Mouse (Mus musculus): ENCODE measurements at regions not wholly inside any gene's neighbourhood (a gene's known extent, or its start where the extent isn't known, plus 50 kb on each side); places are given as distances from the start of the nearest gene placed in this dataset.
"Not testable (repeated sequence)": the region's sequence is repeated elsewhere in the genome, so short reads cannot be mapped to it uniquely, and the experiment has no call there.

DNA sequence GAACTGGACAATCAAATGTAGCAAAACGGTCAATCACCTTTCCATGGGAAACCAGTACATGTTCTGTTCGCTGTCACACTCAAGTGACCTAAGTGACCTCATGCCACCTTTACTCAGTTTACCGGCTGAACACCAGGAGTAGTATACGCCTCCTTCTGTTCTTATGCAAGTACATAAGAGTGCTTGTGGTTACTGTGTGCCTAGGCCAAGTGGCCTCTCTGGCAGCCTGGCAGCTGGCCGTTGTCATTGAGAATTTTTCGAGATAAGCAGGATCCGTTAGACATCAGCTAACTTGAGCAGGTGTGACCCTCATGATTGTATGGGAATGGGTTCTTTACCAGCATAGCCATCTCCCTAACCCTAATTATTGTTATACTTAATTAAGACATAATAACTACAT, 167.5 kb downstream of the Tomm20 start:
- no peak for DNase-seq (ENCODE audit: low spot score in 2 of 2)

DNA sequence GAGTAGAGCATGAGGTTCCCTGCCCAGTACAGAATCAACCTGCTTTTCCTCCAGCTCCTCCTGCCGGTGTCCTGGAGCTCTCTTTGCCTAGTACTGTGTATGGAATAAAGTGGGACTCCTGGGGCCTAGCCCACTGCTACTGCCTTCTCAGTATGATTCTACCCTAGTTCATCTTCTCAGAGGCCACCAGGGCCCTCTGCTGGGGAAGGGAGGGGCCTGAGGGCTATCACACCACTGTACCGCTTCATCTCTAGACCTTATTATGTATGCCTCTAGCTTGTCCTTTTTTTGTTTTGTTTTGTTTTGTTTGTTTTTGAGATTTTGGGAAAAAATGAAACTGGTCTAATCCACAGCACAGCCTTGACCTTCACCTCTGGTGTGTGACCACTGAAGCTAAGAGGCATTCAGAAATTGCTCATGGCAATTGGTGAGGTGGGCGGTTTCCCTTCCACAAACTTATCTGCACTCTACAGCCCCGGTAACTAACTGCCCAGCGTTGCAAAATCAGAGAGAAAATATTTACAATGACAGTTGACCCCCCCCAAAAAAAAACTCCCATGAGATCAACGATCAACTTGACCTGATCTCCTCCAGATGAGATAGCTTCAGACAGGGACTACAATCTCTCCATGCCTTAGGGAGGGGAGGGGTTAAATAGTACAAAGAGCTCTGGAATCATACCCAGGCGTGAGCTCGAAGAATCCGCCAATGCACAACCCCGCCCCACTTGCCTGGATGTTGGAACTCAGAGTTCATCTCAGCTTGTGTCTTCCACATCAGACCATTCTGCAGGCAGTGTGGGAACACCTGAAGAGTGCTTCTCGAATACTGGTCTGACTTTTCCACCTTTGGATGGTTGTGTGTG, 168.8 kb downstream of the Tomm20 start:
- no peak for DNase-seq (ENCODE audit: low spot score in 2 of 2)

DNA sequence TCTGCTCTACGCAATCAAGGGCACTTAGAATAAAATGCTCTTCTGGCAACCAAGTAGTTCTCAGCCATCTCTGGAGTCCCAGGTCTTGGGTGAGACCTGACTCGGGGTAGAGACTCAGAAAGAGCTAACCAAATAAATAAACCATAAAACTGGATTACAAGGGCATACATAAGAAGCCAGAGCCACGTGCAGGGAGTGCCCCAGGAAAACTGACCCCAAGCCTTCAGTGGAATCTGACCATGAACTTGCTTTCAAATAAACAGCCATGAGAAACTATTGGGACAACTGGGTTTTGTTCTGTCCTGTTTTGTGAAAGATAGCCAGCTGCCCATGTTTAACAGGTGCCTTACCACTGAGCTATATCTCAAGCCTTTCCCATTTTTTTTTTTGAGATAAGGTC, 170.3 kb downstream of the Tomm20 start:
- DNase-seq (ENCODE audit: low spot score in 2 of 2): no peak

DNA sequence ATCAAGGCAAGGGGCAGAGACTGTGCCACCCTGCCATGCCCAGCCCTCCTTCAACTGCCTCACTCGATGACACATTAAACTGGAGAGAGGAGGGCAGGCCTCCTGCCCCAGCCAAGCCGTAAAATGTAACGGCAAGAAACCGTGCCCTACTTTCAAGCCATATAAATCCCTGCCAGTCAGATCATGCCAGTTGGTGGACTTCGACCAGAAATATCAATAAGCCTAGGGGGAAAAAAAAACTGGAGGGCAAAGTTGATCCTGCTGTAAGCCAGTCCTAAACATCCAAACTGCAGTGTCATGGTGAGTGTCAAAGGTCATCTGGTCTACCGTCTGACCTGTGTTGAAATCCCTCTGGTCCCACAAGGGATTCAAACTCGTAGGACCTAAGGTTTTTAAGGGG, 170.8 kb downstream of the Tomm20 start:
- DNase-seq (ENCODE audit: low spot score in 2 of 2): no peak

DNA sequence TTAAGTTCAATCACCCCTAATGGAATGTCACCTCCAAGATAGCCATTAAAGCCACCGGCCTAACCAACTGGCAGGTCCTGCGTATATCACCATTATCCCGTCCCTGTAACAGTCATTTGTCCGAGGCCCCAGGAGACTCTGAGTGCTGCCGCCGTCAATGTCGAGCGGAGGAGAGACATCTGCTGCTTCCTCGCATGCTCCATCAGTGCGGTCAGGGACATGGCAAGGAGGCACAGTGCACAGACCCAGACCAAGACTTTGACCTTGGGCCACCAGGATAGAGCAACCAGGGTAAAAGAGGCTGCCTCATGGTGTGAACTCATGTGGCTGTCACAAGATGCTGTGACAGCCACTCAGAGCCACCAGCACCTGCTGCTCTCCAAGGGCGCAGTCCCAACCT, 172.9 kb downstream of the Tomm20 start:
- no peak for DNase-seq (ENCODE audit: low spot score in 2 of 2)

DNA sequence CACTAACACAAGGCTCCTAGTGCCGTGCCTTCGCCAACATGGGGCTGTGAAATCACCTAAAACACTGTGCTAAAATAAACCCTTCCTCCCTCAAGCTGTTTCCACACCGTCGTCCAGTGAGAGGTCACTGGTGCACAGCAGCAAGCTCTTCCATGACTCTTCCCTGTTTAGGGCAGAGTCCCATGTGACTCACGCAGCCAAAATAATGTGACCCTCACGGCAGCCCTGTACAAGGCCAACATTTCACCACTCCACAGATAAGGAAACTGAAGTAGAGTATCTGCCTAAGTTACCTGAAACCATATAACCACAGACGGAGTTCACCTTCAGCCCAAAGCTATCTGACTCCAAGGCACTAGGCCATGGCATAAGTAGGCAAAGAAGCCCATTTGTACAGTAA, 173.4 kb downstream of the Tomm20 start:
- no peak for DNase-seq (ENCODE audit: low spot score in 2 of 2)

DNA sequence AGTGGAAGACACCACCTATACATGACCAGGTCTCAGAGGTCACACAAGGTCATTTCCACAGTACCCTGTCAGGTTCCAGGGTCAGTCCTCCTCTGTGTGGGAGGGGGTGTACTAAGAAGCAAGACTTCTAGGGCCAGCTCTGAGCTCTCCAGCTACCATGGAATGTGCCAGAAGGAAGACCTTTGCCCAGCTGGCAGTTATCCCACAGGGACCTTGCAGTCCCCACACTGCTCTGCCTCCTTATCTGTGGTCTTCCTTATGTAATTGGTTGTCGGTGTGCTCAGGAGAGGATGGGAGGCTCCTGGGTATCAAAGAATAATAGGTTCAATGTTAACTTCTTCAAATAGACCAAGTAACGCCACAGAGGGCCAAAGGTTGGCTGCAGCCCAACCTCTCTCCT, 175.3 kb downstream of the Tomm20 start:
- DNase-seq (ENCODE audit: low spot score in 2 of 2): not testable (repeated sequence)

DNA sequence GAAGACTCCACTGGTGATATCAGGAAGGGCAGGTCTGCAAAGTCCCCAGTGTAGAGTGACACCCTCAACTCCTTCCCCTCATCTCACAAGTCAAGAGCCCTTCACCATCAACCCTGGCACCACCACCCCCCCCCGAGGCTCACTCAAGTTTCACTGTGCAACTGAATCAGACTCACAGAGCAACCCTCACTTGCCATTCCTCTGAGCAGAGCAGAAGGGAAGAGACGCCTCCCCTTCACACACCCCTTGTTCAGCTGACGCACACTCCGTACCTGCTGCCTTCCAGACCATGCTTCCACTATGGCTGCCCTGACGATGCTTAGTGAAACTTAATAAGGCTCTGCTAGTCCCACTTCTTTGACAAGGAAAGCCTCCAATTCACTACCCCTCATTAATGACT, 174.4 kb upstream of the Irf2bp2 start:
- no peak for DNase-seq (ENCODE audit: low spot score in 2 of 2)

DNA sequence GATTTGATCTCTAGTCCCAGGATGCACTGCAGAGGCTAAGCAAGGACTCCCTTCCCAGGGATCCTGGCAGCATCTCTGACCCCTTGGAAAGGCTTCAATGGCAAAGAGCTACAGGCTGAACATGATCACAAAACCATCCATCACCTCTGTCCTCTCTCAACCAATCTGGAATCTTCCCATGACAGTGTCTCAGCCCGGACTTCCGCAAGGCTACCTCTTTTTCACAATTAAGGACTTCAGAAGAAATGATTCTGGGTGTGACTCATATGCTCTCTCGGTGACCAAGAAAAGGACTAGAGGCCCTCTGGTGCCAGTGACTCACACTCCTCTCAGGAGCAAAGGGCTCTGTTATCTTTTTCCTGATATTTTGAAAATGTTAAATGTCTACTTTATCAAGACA, 173.6 kb upstream of the Irf2bp2 start:
- DNase-seq (ENCODE audit: low spot score in 2 of 2): no peak

DNA sequence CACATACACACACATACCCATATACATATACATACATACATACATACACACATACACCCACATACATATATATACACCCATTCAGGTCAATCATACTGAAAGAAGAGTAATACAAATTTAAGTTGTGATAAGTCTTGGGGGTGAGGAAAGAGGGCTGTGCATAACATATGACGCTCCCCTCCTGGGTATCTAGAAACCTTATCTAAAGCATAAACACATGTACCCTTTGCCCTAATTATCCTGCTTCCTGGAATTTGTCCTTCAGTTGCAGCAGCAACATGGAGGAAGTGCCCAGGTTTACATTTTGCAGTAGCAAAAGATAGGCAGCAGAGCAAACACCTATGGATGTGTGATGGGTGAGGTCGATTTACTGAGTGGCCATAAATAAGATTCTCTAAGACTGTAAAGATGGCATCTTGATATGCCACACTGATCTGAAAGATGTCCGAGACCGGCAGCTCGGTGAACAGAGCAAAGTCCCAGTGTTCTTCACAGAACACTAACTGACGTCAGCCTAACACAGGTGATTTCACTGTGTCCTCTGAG, 172.0 kb upstream of the Irf2bp2 start:
- DNase-seq (ENCODE audit: low spot score in 2 of 2): no peak

DNA sequence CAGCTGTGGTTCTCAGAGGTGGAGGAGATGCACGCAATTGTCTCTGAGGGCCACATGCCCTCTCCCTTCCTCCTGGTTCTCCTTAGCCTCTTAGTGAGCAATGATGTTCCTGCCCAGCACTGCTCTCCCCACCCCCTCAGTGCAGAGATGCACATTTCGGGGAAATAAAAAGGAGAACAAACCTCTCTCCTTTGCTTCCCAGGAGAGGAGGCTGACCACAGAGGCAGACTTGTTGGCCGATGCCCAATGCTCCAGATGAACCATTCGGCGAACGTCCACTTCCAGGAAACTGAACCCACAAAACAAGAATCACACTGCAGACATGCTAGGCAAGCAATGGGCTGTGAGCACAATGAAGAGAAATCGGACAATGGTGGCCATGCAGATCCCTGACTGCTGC, 169.8 kb upstream of the Irf2bp2 start:
- DNase-seq (ENCODE audit: low spot score in 2 of 2): no peak

DNA sequence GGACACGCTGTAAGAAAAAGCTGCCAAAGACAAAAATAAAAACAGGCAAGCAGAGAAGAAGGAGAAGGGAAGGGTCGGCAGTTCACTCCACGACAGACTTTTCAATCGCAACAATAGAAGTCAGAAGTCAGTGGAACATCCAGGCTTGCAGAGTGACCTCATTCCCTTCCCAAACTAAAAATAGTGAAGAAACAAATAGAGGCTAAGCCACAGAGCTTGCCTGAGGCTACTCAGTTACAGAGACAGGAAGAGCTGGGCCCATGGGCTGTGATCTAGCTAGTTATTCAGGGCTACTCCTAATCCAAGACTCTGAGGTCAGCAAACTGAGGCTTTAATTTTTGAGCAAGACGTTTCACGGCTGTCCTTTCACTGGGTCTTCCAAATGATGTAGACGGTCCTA, 165.9 kb upstream of the Irf2bp2 start:
- no peak for DNase-seq (ENCODE audit: low spot score in 2 of 2)

DNA sequence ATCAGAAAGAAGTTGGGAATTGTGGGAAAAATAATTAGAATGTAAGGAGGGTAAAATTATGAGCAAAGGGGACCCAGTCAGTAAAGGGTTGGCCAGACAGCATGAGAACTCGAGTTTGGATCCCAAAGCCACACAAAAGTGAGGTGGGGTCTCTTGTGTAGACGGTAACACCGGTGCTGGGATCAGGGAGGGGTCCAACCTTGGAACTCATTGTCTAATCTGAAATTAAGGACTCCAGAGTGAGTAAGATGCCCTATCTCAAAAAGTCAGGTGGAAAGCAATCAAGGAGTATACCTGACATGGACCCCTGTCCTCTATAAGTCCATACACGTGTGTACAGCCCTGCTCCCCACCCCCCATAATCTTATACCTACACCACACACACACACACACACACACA, 165.2 kb upstream of the Irf2bp2 start:
- DNase-seq (ENCODE audit: low spot score in 2 of 2): no peak

DNA sequence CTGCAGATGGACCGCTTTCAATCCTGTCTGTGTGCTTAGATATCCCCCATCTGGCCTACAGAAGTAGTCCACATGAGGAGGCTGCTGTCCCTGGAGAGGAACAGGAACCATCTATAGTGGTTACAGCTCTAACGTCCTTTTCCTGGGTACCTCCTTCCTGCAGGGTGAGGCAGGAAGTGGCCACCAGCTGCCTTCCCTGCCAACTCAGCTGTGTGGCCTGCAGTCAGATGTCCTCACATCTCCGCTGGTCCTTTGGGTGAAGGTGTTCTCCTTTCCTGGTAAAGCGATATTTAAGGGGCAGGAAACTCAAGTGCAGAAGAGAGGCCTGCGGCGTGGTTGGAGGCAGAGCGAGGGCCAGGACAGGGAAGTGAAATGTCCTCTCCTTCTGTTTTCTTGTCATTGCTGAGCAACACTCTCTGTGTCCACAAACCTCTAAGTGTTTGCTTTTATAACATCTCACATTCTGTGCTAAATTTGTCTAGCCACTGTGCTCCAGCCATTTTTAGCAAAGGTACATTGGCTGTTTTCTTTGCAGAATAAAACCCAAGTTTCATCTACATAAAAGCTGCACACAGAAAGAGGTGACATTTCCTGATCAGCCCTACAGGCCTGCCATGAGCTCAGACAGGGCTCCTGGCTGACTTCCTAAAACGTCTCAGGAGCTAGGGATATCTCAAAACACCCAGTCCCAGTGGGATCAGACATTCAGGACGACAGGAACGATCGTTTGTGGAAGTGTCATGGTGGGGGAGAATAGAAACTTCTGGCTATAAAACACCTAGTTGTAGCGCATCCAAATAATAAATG, 164.4 kb upstream of the Irf2bp2 start:
- DNase-seq (ENCODE audit: low spot score in 2 of 2): no peak

DNA sequence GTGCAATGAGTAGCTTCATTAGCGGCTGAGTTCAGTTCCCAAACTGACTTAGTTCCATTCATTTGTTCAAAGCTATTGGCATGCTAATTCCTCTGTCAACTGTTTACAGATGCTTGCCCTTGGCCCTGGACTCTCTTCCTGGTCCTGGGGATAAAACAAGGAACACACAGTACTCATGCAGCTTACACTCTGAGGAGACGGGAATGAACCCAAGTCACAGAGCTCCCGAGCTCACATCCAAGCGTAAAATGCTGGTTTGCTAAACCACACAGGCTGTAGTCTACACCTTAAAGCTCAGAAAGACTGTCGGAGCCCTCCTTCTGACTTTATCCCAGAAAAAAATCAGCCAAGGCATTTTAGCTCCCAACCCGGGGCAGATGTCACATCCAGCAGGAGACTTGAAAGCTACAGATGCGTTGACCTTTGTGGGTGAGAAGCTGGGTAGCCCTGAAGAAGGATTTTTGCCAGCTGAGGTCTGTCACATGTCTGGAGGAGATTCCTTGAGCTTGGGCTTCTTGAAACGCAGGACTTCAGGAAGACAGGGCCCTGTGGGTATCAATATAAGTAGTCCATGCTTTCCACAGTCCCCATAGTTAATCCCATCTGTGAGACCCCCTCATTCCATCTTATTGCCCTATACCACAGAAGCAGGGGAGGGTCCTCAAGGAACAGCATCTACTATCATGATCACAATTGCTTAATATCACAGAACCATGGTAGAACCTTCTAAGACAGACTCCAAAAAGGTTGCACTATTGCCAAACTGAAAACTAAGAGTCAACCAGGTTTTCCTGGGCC, 162.7 kb upstream of the Irf2bp2 start:
- DNase-seq (ENCODE audit: low spot score in 2 of 2): no peak

DNA sequence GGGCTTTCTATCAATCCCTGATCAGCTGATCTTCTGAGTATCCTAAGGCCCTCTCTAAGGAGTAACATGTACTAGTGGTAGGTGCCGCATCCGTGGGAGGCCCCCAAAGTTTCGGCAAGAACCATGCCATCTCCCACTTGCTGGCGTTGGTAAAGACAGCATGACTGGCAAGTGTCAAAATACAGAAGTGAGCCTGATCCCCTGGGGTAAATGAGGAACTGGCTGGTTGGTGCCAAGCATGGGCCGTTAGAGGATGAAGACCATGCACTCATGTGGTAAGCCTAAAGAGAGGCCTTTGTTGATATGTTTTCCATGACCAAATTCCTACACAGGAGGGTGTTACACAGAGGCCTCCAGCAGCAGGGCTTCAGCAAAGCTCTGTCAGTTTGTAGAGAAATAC, 161.9 kb upstream of the Irf2bp2 start:
- no peak for DNase-seq (ENCODE audit: low spot score in 2 of 2)

DNA sequence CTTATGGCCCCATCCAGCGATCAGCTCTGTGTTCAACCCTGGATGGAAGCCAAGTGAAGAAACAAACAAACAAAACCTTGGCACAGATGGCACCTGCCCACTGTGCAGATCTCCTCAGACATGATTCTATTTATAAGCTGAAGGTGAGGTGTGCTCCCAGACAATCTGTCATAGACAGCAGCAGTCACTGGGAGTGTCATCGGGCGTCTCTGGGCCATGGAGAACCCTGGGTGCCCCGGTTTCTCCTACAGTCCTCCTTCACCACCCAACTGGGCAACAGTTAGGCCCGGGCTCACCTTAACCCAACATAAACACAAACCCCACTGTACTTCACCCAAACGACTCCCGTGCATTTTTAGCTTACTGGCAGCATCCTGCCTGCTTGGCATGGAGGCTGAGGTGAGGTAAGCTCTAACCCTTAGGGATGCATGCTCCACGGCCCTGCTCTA, 160.6 kb upstream of the Irf2bp2 start:
- DNase-seq (ENCODE audit: low spot score in 2 of 2): no peak

DNA sequence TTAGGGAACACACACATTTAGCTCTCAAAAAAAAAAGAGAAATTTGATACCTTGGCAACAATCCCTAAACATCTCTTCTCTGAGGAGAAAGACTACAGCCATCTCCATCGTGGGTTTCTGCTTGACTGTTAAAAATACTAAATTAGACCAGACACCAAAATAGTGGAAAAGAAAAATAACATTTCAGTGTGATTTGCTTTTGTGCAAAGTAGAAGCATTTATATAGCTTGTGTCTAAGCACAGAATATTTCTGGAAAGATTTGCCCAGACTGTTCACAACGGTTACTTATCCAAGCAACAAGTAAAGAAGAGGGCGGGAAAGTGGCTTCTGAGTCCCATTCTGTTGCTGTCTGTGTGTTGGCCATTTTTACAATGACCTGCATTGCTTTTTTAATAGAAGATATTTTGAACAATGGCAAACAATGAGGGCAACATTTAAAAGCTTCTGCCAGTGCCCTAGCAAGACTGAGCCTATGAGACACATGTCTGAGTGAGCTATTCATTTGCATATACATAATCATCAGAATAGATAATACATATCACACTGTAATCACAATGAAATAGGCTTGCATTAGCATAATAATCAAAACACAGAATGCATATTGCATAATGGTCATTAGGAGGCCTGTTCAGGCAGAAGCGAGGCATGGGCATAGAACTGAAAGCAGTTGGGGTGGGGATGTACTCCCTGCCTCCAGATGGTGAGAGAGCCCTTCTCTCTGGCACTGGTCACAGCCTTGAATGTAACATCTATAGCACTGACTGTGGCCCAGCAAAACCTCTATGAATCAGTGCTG, 159.5 kb upstream of the Irf2bp2 start:
- no peak for DNase-seq (ENCODE audit: low spot score in 2 of 2)

DNA sequence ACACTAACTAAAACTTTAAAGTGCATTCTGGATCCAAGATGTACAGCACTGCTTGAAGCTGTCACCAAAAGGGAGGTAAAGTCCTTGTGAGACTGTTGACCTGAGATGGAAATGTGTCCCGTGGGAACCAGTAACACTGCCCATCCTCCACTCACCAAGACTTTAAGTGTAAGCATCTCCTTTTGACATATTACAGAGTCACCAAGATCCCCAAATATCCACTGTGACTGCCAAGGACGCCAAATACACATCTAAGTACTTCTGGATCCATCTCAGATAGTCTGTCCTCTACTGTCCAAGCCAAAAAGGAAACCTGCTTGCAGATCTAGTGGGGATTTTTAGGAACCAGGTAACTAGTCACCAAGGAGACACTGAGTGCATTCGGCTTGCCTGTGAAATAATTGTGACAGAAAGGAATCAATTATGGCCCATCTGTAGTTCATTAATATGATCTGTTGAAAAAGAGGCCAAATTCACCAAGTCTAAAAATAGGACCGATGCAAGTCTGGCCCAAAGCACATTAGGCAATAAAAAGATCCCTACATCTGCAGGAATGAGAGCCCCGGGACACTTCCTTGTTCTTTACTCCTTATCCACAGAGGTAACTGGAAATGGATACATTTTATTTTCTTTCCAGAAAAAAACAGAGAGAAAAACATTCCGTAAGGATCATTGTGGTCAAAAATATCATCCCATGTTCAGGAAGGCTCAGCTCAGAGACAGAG, 157.8 kb upstream of the Irf2bp2 start:
- no peak for DNase-seq (ENCODE audit: low spot score in 2 of 2)

All from layer of hippocampus, adult 8-10 months (tissue).